Mouse (Mus musculus) heart, postnatal 0 days (tissue): ENCODE results near the gene Hist1h3c. TPM values are rescaled to one million over a fixed set of nuclear protein-coding genes. Genes with fewer than 3 reads are reported as not detected.
"Not testable (repeated sequence)": the region's sequence is repeated elsewhere in the genome, so short reads cannot be mapped to it uniquely, and the experiment has no call there.

Experiments used
- ATAC-seq: fragments of 200-750 bp; cut with Nextera tagmentation; 2 replicates; pipeline ENCODE4 v1.8.0; 2017; ENCODE audit warnings: low read depth, moderate number of reproducible peaks, moderate library complexity; ENCODE audit not compliant: insufficient read depth
- DNase-seq: peaks from one replicate; pipeline ENCODE4 v3.0.0-alpha.2; 2016; ENCODE audit warnings: low spot score
- H3K27ac ChIP-seq: fragments of 300-500 bp; sonication (generic); 2 replicates; pipeline ENCODE4 v1.5.1; 2014; ENCODE audit warnings: low read depth, mild to moderate bottlenecking
- H3K27me3 ChIP-seq: fragments of 300-500 bp; sonication (generic); 2 replicates; pipeline ENCODE4 v1.6.1; 2014; ENCODE audit warnings: low read length, mixed read lengths; ENCODE audit not compliant: control insufficient read depth, insufficient read depth
- H3K36me3 ChIP-seq: fragments of 300-500 bp; sonication (generic); replicated peaks from 2 replicates; pipeline ENCODE4 v1.6.1; 2014; ENCODE audit warnings: low read length, mixed read lengths; ENCODE audit not compliant: control insufficient read depth, insufficient read depth
- H3K4me1 ChIP-seq: fragments of 300-500 bp; sonication (generic); 2 replicates; pipeline ENCODE4 v1.6.1; 2014; ENCODE audit warnings: antibody characterized with exemption; ENCODE audit not compliant: control insufficient read depth, insufficient read depth
- H3K4me2 ChIP-seq: fragments of 300-500 bp; sonication (generic); 2 replicates; pipeline ENCODE4 v1.6.1; 2014; ENCODE audit warnings: low read depth, mild to moderate bottlenecking, low read length, moderate library complexity
- H3K4me3 ChIP-seq: fragments of 300-500 bp; sonication (generic); 2 replicates; pipeline ENCODE4 v1.5.1; 2014; ENCODE audit warnings: low read depth, low read length
- H3K9ac ChIP-seq: fragments of 300-500 bp; sonication (generic); replicated peaks from 2 replicates; pipeline ENCODE4 v1.6.1; 2014; ENCODE audit warnings: low read depth, low read length, mixed read lengths
- H3K9me3 ChIP-seq: fragments of 300-500 bp; sonication (generic); replicated peaks from 2 replicates; pipeline ENCODE4 v1.6.1; 2016; ENCODE audit warnings: low read length; ENCODE audit not compliant: control insufficient read depth
- CTCF ChIP-seq: IDR thresholded peaks from 2 replicates; pipeline ENCODE4 v1.5.1; 2016; ENCODE audit warnings: antibody characterized with exemption, control low read depth, low read depth
- EP300 ChIP-seq: IDR thresholded peaks from 2 replicates; pipeline ENCODE4 v1.6.1; 2016; ENCODE audit warnings: antibody characterized with exemption, low read depth
- WGBS: fragments of 180-500 bp; shearing (Covaris S2); extraction: QIAGEN DNeasy Blood & Tissue Kit; methylation state at CpG from one replicate; pipeline ENCODE4 v1.1.7; 2014; 5-methylcytosine and 5-hydroxymethylcytosine counted together
- polyA plus RNA-seq: library from polyadenylated mRNA; unstranded; fragments of >200 nt; fragmentation: Nextera tagmentation; extraction: Ambion mirVana; gene quantifications from 2 replicates; pipeline ENCODE4 v1.2.1, GENCODE M21; 2015
- total RNA-seq: library from RNA; depleted of rRNA; stranded (reverse); fragments of >200 nt; gene quantifications from 2 replicates; pipeline ENCODE4 v1.2.3, GENCODE M21; 2014; ENCODE audit warnings: low replicate concordance

The Hist1h3c gene
- total and polyA plus RNA-seq, 2 experiments from 2014 or later = 1.3 to 1,907 TPM

DNA sequence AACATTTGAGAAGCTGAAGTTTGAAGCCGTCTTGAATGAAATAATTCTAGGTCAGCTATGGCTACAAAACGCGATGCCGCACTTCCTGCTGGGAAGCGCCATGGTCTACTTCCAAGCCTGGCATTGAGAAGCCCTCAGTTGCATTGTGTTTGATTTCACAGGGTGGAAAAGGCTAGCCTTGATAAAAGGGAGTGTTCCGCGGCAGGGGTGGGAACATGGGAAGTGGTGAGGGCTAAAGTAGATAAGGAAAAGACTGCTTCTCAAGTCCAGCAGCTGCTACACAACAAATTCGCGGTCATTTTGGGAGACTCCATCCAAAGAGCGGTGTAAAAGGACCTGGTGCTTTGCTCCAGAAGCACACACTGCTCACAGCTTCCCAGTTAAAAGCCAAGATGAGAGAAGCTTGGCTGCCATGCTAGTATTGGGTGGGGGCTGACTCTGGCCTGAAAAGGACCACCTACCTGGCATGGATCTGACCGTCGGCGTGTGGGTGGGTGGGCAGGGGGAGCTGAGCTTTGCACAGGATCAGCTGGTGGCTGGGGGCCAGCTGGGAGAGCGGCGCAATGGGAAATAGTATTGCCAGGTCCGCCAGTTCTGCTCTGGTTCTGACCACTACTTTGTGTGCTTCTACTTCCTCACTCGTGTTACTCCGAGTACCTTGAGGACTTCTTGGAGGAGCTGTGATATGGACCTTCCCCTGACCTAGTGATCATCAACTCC, 16.8 kb downstream of the Hist1h3c start:
- Histone ChIP-seq H3K9ac (no peak overlapping the region), H3K27ac (peak overlapping the region; percentile 30; the same call in 1 of the 2 replicates)
- 67% methylated on average over 18 of the region's 18 CpGs for WGBS

DNA sequence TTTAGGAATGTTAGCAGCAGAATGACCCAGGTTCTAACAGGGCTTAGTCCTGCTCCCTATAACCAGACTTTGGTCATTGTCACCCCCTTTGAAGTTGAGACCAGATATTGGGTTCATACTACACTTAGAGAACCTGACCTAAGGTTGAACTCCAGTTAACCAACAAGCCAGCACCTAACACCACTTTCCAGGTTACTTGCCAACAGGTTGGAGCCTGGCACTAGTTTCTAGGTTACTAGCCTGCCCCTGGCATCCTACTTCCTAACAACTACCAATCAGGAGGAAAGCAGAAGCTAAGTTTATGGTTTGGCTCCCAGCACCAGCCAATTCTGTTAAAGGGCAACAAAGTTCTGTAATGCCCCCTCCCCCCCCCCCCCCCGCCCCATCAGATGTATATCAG, 20.2 kb downstream of the Hist1h3c start:
- Histone ChIP-seq H3K4me3 (no peak overlapping the region), H3K9ac (no peak overlapping the region), H3K27ac (no peak overlapping the region), H3K4me2 (no peak overlapping the region), H3K36me3 (no peaks in the 10 kb centered on the region), H3K9me3 (no peaks in the 10 kb centered on the region), H3K4me1 (0 out of 2 replicates have a peak, but pooled peaks cover 8% of the 10 kb centered on the region), H3K27me3 (no peaks in the 10 kb centered on the region)
- DNase-seq = no peak
- ATAC-seq = no peak
- no CpG with 5 or more reads among the region's 1 CpGs for WGBS
- TF ChIP-seq CTCF = no peak

More for the DNA sequence above, 16.8 kb downstream of the Hist1h3c start:
- Histone ChIP-seq H3K27me3 (no peaks in the 10 kb centered on the region), H3K4me2 (no peak overlapping the region), H3K4me1 (0 out of 2 replicates have a peak, but pooled peaks cover 8% of the 10 kb centered on the region), H3K4me3 (no peak overlapping the region), H3K36me3 (no peaks in the 10 kb centered on the region), H3K9me3 (no peaks in the 10 kb centered on the region)
- ATAC-seq (no peak), DNase-seq (no peak)
- no peak for TF ChIP-seq EP300
- TF ChIP-seq CTCF = no peak

DNA sequence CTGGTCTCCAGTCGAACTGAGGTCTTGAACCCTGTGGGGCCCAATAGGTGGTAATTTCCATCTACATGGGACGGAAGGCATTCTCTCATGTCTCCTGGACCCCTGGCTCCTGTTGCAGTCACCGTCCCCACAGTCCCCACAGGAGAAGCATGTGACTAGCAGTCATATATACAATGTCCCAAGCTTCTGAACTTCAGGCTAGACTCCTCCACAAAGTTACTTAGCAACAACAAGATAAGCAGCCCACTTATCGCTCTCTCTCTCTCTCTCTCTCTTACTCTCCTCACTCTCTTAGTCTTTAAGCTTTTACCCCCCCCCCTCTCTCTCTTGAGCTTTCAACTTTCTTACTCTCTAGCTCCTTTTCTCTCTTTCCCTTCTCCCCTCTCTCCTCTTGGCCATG, 21.2 kb downstream of the Hist1h3c start:
- Histone ChIP-seq H3K9ac (no peak overlapping the region), H3K4me1 (0 out of 2 replicates have a peak, but pooled peaks cover 8% of the 10 kb centered on the region), H3K9me3 (no peaks in the 10 kb centered on the region), H3K4me2 (no peak overlapping the region), H3K27me3 (no peaks in the 10 kb centered on the region), H3K36me3 (no peaks in the 10 kb centered on the region), H3K4me3 (no peak overlapping the region), H3K27ac (no peak overlapping the region)
- TF ChIP-seq CTCF (no peak), EP300 (no peak)
- ATAC-seq = no peak
- DNase-seq = no peak
- 56% methylated on average over 4 of the region's 4 CpGs for WGBS

DNA sequence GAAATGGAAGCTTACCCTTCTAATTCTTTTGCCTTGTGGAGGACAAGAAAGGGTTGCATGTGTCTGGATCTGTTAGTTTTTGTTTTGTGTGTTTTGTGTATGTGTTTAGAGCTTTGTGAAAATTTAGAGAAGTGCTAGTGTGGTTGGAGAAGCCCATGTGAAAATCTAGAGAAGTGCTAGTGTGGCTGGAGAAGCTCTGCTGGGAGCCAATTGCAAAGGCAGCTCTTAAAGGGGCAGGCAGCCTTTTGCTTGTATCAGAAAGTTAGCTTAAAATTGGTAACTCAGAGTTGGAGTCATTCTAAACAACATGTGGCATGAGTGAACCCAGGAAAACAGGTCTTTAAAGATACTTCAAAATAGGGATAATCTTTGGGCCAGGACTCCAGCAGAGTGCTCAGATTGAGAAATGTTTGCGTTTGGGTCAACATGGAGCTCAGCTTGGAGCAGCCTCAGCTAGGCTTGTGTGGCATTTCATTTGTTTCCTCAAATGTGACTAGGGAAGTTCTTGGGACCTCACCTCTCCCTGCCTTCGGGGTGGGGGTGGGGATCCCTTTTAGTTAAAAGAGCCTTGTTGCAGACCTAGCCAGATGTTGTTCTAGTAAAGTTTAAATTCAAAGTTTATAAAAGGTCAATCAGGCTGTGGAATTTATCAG, 27.7 kb downstream of the Hist1h3c start:
- not testable (repeated sequence) for H3K4me3 ChIP-seq, DNase-seq, H3K9me3 ChIP-seq, ATAC-seq, H3K27me3 ChIP-seq, H3K4me2 ChIP-seq, H3K4me1 ChIP-seq, H3K36me3 ChIP-seq, H3K9ac ChIP-seq
- WGBS = 24% methylated on average over 2 of the region's 2 CpGs
- 0 out of 2 replicates have a peak overlapping the region, but pooled peaks have one; percentile 36 for H3K27ac ChIP-seq

DNA sequence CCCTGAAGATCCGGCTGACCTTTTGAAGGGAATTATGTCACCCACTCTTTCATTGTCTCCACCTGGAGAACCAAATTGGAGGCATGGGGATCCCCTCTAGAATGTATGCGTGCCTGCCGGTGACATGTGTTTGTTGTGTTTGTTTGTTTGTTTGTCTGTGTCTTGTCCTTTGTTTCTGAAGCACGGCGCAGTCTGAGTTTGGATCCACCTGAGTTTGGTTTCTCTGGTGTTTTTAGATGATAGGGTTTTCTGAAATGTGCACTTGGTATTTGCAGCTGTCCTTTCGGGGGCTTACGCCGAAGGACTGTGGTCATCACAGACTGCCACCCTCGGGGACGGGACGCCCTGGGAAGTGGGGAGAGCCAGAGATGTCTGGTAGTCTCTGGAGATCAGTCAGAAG, 28.2 kb downstream of the Hist1h3c start:
- WGBS = 44% methylated on average over 11 of the region's 11 CpGs
- Histone ChIP-seq H3K9ac (no peak overlapping the region), H3K9me3 (no peaks in the 10 kb centered on the region), H3K27ac (0 out of 2 replicates have a peak overlapping the region, but pooled peaks have one; percentile 36), H3K4me2 (no peak overlapping the region), H3K4me1 (peaks cover 5% of the 10 kb centered on the region; the same call in 1 of the 2 replicates), H3K36me3 (no peaks in the 10 kb centered on the region), H3K4me3 (no peak overlapping the region), H3K27me3 (no peaks in the 10 kb centered on the region)
- ATAC-seq (no peak), DNase-seq (no peak)
- TF ChIP-seq CTCF (no peak), EP300 (no peak)
